Mouse (Mus musculus) spleen, adult 2 months (tissue): ENCODE measurements around the gene Ccm2l. TPM values are rescaled to one million over a fixed set of nuclear protein-coding genes. Genes with fewer than 3 reads are reported as not detected.

ENCODE experiments used
- DNase-seq, 2 experiments: peaks; one replicate each; pipeline versions ENCODE4 v3.0.0 to v3.0.0-alpha.2; 2012 to 2021; ENCODE audit warnings: low spot score in 2 of 2, low read depth in 1 of 2
- H3K27ac ChIP-seq: fragments of 200-500 bp; 2 replicates; pipeline ENCODE4 v1.5.1; 2012; ENCODE audit warnings: low read length, inconsistent platforms; ENCODE audit not compliant: insufficient read depth
- H3K27me3 ChIP-seq: fragments of 200-500 bp; 2 replicates; pipeline ENCODE4 v1.6.1; 2012; ENCODE audit warnings: mild to moderate bottlenecking, moderate library complexity, low read length, inconsistent platforms; ENCODE audit not compliant: control insufficient read depth, insufficient read depth
- H3K36me3 ChIP-seq: fragments of 200-500 bp; 2 replicates; pipeline ENCODE4 v1.6.1; 2012; ENCODE audit warnings: mild to moderate bottlenecking, low read length, inconsistent platforms; ENCODE audit not compliant: control insufficient read depth, insufficient read depth
- H3K4me1 ChIP-seq: fragments of 200-500 bp; 2 replicates; pipeline ENCODE4 v1.6.1; 2011; ENCODE audit warnings: inconsistent platforms; ENCODE audit not compliant: control insufficient read depth, insufficient read depth, insufficient read length
- H3K4me3 ChIP-seq: fragments of 200-500 bp; 2 replicates; pipeline ENCODE4 v1.5.1; 2011; ENCODE audit warnings: mild to moderate bottlenecking, inconsistent platforms; ENCODE audit not compliant: insufficient read depth, insufficient read length; ENCODE audit errors: extremely low read depth
- CTCF ChIP-seq: fragments of 200-500 bp; IDR thresholded peaks from 2 replicates; pipeline ENCODE4 v1.5.1; 2011; ENCODE audit warnings: mild to moderate bottlenecking, inconsistent platforms; ENCODE audit not compliant: insufficient read depth, insufficient read length, insufficient replicate concordance; ENCODE audit errors: extremely low read depth
- POLR2A ChIP-seq: fragments of 200-500 bp; IDR thresholded peaks from 2 replicates; pipeline ENCODE4 v1.6.1; 2011; ENCODE audit warnings: low read depth, low read length, inconsistent platforms
- WGBS: fragments of 180-500 bp; shearing (Covaris S2); methylation state at CpG from one replicate; pipeline ENCODE4 v1.1.7; 2018; 5-methylcytosine and 5-hydroxymethylcytosine counted together
- polyA plus RNA-seq: library from polyadenylated mRNA; depleted of rRNA; stranded (reverse); fragments of >200 nt; gene quantifications from 2 replicates; pipeline ENCODE4 v1.2.3, GENCODE M21; 2012

Gene Ccm2l
- polyA plus RNA-seq, 1 experiment, result 19.2 TPM

GRCm38 (mm10) chr2:153043886-153044285 lies 21.9 kb upstream of the Ccm2l start:
- Histone ChIP-seq H3K4me1 (no peaks in the 10 kb centered on the region), H3K4me3 (no peak overlapping the region), H3K36me3 (no peaks in the 10 kb centered on the region), H3K27ac (no peak overlapping the region), H3K27me3 (no peaks in the 10 kb centered on the region)
- DNase-seq, result no peak
- TF ChIP-seq CTCF (no peak), POLR2A (no peak)
- WGBS, result 75% methylated on average over 3 of the region's 3 CpGs

- Histone ChIP-seq H3K4me3 (no peak overlapping the region), H3K36me3 (no peaks in the 10 kb centered on the region), H3K4me1 (no peaks in the 10 kb centered on the region), H3K27me3 (no peaks in the 10 kb centered on the region), H3K27ac (no peak overlapping the region)
- TF ChIP-seq CTCF (no peak), POLR2A (no peak)
- no peak for DNase-seq
- WGBS, result 12% methylated on average over 8 of the region's 8 CpGs
Measured at GRCm38 (mm10) chr2:153045884-153046299, 19.9 kb upstream of the Ccm2l start.

GRCm38 (mm10) chr2:153047828-153048465 lies 17.8 kb upstream of the Ccm2l start:
- H3K27ac ChIP-seq, result no peak overlapping the region
- 53% methylated on average over 17 of the region's 17 CpGs for WGBS
- no peaks in the 10 kb centered on the region for H3K36me3 ChIP-seq
- peak in 1 of 2 experiments; percentile 39 for DNase-seq
- H3K4me3 ChIP-seq, result no peak overlapping the region
- no peaks in the 10 kb centered on the region for H3K27me3 ChIP-seq
- H3K4me1 ChIP-seq, result 0 out of 2 replicates have a peak, but pooled peaks cover 5% of the 10 kb centered on the region
- TF ChIP-seq POLR2A (no peak), CTCF (peak; percentile 58; the same call in 1 of the 2 replicates)

GRCm38 (mm10) chr2:153049288-153049996 lies 16.3 kb upstream of the Ccm2l start:
- 24% methylated on average over 9 of the region's 9 CpGs for WGBS
- no peaks in the 10 kb centered on the region for H3K36me3 ChIP-seq
- H3K27me3 ChIP-seq, result no peaks in the 10 kb centered on the region
- DNase-seq, result no peak
- H3K4me1 ChIP-seq, result 0 out of 2 replicates have a peak, but pooled peaks cover 5% of the 10 kb centered on the region
- no peak for TF ChIP-seq POLR2A
- TF ChIP-seq CTCF, result no peak
- no peak overlapping the region for H3K4me3 ChIP-seq
- H3K27ac ChIP-seq, result no peak overlapping the region

GRCm38 (mm10) chr2:153049997-153050358 lies 15.8 kb upstream of the Ccm2l start:
- no peak for TF ChIP-seq POLR2A
- no peak for TF ChIP-seq CTCF
- Histone ChIP-seq H3K27me3 (no peaks in the 10 kb centered on the region), H3K4me3 (no peak overlapping the region), H3K36me3 (no peaks in the 10 kb centered on the region), H3K4me1 (0 out of 2 replicates have a peak, but pooled peaks cover 5% of the 10 kb centered on the region), H3K27ac (no peak overlapping the region)
- WGBS, result 73% methylated on average over 4 of the region's 4 CpGs
- no peak for DNase-seq

- Histone ChIP-seq H3K27ac (no peak overlapping the region), H3K27me3 (no peaks in the 10 kb centered on the region), H3K4me3 (no peak overlapping the region), H3K4me1 (0 out of 2 replicates have a peak, but pooled peaks cover 5% of the 10 kb centered on the region), H3K36me3 (no peaks in the 10 kb centered on the region)
- DNase-seq, result no peak
- 89% methylated on average over 6 of the region's 6 CpGs for WGBS
- TF ChIP-seq CTCF, result no peak
- no peak for TF ChIP-seq POLR2A
Measured at GRCm38 (mm10) chr2:153051095-153051494, 14.7 kb upstream of the Ccm2l start.

- Histone ChIP-seq H3K36me3 (no peaks in the 10 kb centered on the region), H3K4me3 (no peak overlapping the region), H3K27ac (no peak overlapping the region), H3K4me1 (0 out of 2 replicates have a peak, but pooled peaks cover 5% of the 10 kb centered on the region), H3K27me3 (no peaks in the 10 kb centered on the region)
- no peak for DNase-seq
- WGBS, result 30% methylated on average over 9 of the region's 9 CpGs
- TF ChIP-seq POLR2A, result no peak
- TF ChIP-seq CTCF, result no peak
Measured at GRCm38 (mm10) chr2:153051537-153051936, 14.2 kb upstream of the Ccm2l start.
